Mouse (Mus musculus): ENCODE data around the gene Cnksr3. TPM values are rescaled to one million over a fixed set of nuclear protein-coding genes. Genes with fewer than 3 reads are reported as not detected.

Cnksr3 gene
- total RNA-seq, 2 experiments from 2014 or later = 7.1 to 9.3 TPM

DNA sequence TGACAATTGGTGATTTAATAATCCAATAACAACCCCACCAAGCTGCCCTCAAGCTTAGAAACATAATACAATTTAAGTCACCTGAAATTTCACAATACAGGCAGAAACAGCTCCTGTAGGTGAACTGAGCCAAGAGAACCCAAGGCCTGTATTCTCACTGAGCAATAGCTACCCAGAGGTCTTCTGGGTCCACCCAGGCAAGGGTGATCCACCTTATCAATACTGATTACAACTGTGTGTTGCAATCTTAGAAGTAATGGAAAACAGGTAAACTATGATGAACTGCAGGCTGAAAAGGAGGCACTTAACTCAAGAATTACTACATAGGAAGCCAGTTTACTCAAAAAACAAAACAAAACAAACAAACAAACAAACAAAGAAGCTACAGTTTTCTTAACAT lies 13.8 kb downstream of the Cnksr3 start:
- ATAC-seq (replicated peaks; ENCODE audit: low FRiP score, low TSS enrichment, poor library complexity, severe bottlenecking) = no peak

DNA sequence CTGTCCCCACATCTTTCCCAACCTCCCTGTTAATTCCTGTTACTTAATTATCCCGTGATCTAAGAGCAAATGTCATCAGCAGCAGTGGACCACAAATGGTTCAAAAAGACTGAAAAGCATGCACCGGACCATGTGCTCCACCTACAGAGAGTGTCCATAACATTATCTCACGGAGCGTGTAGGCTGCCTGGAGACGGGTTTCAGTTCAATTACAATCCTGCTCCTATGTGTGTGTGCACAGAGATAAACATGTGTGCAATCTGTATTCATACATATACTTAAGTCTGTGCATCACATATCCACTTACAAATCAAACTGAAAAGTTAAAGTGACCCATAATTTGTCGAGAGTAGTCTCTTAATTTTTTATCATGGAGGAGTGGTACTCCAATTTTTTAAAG lies 14.3 kb downstream of the Cnksr3 start:
- ATAC-seq (replicated peaks; ENCODE audit: low FRiP score, low TSS enrichment, poor library complexity, severe bottlenecking) = peak; percentile 60

DNA sequence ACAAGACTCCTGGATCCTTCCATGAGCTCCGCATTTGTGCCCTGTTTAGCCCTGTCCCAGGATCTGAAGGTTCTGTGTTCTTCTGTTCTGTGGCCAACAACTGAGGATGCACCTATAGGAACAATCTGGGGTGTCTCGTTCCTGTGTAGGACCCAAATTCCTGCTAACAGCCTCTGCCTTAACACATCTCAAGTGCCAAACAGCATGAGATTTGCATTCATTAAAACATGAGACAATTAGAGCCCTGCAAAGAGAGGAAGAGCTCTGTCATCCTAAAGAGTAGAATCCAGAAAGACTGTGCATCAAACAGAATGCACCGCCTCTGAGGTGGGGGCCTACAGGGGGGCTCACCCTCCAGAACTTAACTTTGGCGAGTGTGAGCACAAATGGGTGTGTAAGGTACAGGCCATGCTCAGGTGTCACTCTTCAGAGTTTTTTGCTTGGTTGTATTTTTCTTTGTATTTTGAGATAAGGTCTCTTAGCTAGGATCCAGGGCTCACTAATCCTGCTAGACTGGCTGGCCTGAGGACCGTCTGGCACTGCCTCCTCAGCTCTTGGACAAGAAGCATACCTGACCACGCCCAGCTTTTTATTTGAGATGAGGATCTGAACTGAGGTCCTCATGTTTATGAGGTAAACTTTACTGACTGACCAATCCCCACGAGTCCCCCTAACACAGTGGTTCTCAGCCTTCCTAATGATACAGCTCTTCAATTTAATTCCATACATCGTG lies 15.2 kb downstream of the Cnksr3 start:
- ATAC-seq (replicated peaks; ENCODE audit: low FRiP score, low TSS enrichment, poor library complexity, severe bottlenecking) = no peak

DNA sequence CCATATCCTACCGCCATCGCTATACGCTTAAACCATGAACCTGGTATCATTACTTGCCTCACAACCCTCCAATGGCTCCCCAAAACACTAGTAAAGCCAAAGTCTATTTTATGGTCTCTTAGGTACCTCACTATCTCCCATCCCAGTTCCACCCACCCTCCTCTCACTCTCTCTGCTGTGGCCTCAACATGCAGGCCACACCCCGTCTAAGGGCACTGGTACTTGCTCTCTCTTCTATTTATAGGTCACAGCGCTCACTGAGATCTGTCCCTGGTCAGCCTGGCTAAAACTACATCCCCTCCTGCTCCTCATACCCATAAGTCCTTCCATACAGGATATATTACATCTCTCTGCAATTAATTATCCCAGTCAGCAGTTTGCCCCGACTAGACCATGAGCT lies 16.1 kb downstream of the Cnksr3 start:
- ATAC-seq (replicated peaks; ENCODE audit: low FRiP score, low TSS enrichment, poor library complexity, severe bottlenecking) = peak; percentile 73

DNA sequence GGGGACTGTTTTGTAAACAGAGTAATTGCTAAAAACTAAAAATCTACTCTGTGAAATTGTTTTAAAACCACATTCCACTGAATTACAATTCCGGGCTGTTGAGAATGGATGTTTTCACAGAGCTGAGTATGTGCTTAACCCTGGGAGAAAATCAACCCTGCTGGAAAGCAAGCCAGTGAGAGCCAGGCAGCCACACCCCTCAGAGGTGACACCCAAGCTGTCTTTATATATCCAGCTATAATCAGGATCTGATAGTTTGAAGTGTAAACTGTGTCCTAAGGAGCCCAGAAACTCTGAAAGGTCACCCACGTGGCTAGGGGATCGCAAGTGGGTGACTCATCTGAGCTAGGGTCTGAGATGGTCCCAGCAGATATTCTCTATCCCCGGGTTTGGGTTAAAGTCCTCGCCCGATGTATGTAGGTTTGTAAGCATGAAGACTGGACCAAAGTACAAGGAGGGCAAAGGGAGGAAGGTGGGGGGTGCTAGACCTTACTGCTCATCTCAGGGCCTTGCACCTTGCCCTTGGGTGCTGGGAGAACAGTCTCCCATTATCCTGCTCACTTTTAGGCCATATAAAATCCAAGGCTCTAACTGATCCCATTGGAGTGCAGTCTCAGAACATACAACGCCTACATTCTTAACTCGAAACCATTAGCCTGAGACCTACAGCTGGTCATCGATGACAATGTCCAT lies 20.2 kb downstream of the Cnksr3 start:
- no peak for ATAC-seq (replicated peaks; ENCODE audit: low FRiP score, low TSS enrichment, poor library complexity, severe bottlenecking)

DNA sequence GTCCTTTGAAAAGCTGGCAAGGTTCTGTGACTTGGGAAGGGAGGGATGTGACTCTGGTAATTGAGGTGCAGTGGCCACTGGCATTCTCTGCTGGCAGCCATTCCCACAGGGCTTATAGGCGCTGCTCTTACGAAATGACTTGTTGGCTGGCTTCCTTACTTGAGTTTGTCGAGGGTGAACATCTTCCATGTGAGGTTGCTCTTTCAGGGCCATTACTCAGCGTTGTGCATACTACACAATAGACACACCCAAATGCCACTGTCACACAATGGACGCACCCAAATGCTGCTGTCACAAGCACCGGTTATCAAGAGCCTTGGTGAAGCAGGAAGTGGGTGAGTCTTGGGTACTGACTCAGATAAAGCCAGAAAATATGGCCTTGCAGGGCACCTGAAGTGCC lies 22.8 kb downstream of the Cnksr3 start:
- ATAC-seq (replicated peaks; ENCODE audit: low FRiP score, low TSS enrichment, poor library complexity, severe bottlenecking) = peak; percentile 89

DNA sequence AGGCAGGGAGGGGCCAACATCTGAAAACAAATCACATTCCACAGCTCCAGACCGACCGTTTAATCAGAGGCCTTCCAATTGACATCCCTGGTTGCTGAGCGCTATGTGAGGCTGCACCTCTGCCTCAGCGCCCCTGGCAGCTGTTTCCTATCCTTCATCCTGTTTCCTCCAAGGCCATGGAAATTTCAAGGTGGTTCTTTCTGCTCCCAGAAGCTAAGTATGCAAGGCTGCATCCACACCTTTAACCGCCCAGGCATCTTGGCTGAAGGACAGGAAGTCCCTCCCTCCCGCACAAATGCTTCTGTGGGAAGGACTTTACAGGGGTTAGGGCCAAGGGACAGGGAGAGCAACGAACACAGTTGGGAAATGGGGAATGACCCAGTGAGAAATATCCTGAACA lies 24.2 kb downstream of the Cnksr3 start:
- no peak for ATAC-seq (replicated peaks; ENCODE audit: low FRiP score, low TSS enrichment, poor library complexity, severe bottlenecking)

DNA sequence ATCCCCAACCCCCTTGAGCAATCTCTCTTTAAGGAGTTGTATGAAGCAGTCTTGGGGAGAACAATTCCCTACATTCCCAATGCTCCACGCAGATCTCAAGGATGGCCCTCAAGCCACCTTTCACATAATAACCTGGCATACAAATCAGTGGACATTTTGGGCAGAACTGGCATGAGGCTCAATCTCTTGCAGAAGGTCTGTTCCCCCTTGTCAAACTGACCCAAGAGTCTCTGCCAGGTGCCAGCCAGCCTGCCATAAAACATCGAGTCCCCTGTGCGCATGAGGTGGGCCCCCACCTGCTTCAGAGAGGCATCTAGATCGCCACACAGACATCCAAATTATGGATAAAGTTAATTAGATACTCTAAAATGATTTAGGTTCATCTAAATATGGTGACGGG lies 25.0 kb downstream of the Cnksr3 start:
- no peak for ATAC-seq (replicated peaks; ENCODE audit: low FRiP score, low TSS enrichment, poor library complexity, severe bottlenecking)

DNA sequence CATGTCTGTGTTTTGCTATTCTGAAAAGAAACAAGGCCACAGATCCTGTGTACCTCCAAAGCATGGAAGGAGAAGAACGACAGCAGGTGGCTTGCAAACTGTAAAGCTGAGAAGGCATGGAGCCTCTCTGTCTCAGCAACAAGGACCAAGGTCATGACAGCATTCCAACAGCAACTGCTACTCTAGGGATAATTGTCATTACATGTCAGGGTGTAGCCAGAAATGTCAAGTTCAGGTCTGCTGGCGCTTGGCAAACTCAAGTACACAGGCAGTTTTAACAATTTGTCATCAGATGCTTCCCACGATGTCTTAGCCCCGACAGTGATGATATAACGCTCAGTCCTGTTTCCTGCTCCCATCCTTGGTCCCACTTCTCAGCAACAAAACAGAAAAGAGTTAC lies 26.0 kb downstream of the Cnksr3 start:
- no peak for ATAC-seq (replicated peaks; ENCODE audit: low FRiP score, low TSS enrichment, poor library complexity, severe bottlenecking)

DNA sequence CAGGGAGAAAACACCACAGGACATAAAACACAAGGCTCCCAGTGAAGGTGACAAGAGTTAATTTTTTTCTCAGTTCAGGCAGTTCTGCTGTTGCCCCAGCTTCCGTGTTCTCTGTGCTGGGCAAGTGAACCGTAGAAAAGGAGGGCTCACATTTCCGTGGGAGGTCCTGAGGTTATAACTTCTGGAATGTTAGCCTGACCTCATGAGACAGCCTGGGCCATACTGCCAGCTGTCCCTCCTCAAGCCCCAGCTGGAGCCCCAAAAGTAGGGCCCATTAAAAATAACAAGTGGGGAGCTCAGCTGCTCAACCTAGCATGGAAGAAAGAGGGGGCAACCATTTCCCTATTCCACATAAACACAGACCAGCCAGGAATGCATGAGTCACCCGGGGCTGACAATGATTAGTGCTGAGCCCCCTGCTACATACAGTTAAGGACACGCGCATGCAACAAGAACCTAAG lies 28.8 kb downstream of the Cnksr3 start:
- no peak for ATAC-seq (replicated peaks; ENCODE audit: low FRiP score, low TSS enrichment, poor library complexity, severe bottlenecking)

DNA sequence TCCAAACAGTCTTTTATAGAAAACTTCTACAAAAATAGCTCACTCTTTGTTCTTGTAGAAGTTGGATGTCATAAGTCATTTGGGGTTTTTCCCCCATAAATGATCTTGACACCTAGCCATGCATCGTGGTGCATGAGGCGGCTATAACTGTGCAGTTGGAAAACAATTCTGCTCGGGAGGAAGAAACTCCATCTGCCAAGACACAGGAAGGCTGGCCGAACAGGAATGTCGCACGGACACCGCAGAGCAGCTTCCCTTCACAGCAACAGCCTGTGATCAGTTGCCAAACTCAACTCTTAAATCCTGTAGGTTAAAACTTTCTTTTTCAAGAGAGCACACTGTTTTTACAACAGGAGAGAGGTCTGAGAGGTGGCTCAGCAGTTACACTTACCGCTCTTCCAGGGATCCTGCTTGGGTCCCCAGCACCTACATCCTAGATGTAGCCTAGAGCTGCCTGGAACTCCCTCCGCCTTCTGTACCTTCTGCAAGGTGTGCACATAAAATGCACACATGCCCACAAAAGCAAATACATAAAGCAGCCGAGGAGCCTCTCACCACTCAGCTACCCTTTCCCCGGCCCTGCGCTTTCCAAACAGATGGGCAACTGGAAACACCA lies 29.4 kb downstream of the Cnksr3 start:
- ATAC-seq (replicated peaks; ENCODE audit: low FRiP score, low TSS enrichment, poor library complexity, severe bottlenecking) = no peak

DNA sequence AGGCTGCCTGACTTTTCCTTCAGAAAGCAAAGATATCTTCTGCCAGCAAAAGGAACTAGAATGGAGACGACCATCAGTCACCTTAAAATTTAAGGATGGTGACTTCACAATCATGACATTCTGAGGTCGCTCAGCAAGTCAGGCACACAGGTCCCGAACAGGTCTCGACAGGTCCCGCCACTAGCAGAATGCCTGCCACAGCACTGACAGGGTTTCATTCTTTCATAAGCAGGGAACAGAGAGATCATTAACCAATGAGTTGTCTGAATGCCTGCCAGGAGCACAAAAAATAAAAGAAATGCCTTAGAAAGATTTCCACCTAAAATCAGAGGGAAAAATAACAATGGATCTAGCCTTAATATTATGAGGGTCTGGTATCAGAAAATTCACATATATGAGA lies 31.7 kb downstream of the Cnksr3 start:
- ATAC-seq (replicated peaks; ENCODE audit: low FRiP score, low TSS enrichment, poor library complexity, severe bottlenecking) = no peak

DNA sequence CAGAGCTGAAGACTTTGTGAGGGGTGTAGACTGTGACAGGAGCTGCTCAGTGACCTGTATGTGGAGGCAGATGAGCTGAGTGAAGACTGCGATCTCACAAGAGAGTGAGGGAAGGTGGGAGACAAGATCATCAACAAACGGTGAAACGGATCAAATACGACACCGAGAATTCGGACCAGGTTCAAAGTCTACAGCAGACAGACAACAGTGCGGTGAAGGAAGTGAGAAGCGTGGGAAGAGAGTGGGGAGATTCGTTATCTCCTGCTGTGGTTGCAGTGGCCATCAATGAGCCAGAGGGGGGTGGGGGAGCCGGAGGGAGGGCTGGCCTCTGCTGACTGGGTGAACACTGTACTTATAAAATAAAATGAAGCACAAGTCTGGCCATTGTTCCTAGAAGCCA lies 33.5 kb downstream of the Cnksr3 start:
- peak; percentile 39 for ATAC-seq (replicated peaks; ENCODE audit: low FRiP score, low TSS enrichment, poor library complexity, severe bottlenecking)

DNA sequence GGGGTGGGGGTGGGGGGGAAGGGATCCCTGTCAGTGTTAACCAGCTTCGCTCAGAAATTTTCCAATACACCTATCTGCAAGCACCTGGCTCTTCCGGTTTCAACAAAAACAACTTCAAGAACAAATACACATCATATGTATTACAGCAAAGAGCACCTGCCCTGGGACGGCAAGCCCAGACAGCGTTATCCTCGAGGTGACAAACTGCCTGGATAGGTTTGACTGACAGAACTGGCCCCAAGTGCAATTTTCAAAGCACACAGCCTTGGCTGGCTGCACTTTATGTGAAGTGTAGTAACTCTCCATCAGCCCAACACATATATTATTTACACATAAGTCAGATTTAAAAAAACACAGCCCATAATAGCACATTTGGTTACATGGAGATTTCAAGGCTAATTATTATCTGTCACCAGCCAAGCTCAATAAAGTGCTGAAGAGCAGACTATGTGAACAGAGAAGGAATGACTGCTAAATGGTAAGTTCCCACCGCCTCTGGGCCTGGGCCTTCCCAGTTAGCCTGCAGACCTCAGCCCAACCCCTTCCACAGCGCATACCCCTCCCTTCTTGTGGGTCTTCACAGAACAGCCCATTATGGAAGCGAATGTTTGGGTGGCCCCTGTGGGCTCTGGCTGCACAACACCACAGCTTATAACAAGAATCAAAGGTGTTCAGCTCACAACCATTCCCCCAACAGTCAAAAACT lies 35.7 kb downstream of the Cnksr3 start:
- ATAC-seq (replicated peaks; ENCODE audit: low FRiP score, low TSS enrichment, poor library complexity, severe bottlenecking) = no peak

DNA sequence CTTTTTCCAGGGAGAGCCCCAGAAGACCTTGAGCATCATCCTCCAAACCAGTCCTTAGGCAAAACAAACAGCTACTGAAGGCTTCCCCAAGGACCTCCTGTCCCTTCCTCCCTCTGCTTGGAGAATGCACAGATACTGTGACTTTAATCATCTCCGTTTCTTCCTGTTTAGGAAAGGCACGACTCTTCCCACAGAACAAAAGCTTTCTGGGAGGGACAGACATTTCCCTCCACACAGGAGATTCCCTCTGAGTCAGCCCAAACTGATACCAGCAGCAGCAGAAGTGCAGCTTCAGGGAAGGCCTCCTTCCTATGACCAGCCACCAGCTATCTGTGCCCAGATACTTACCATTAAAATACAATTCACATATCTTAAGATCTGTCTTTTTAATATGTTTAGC lies 37.6 kb downstream of the Cnksr3 start:
- ATAC-seq (replicated peaks; ENCODE audit: low FRiP score, low TSS enrichment, poor library complexity, severe bottlenecking) = no peak

DNA sequence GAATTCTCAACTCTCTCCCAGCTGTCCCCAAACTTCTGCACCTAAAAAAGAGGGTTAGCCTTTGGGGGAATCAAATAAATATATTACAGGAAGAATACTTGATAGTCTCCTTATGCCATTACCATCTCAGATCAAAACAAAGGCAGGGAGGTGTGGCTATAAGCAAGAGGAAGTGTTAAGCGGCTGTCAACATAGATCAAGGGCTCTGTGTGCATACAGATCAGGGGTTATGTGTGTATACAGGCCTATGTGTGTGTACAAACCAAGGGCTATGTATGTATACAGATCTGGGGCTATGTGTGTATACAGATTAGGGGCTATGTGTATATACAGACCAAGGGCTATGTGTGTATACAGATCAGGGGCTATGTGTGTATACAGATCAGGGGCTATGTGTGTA lies 38.9 kb downstream of the Cnksr3 start:
- no peak for ATAC-seq (replicated peaks; ENCODE audit: low FRiP score, low TSS enrichment, poor library complexity, severe bottlenecking)

DNA sequence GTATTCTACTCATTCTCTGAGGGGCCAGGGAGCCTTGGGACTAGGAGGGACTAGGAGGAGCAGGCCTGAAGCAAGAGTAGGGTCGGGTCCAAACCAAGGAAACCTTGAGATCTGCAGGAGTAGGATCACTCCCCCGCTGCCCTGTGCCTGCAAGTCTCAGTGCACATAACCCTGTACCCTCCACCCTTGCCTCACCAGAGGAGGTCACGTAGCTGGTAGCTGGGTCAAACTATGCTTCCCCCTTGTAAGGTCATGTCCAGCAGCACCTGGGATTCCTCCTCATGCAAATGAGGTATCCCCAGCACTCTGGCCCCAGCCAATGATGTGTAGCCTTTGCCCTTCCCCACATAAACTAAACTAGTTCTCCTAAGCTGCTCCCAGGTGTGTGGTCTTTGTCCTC lies 41.6 kb downstream of the Cnksr3 start:
- no peak for ATAC-seq (replicated peaks; ENCODE audit: low FRiP score, low TSS enrichment, poor library complexity, severe bottlenecking)

DNA sequence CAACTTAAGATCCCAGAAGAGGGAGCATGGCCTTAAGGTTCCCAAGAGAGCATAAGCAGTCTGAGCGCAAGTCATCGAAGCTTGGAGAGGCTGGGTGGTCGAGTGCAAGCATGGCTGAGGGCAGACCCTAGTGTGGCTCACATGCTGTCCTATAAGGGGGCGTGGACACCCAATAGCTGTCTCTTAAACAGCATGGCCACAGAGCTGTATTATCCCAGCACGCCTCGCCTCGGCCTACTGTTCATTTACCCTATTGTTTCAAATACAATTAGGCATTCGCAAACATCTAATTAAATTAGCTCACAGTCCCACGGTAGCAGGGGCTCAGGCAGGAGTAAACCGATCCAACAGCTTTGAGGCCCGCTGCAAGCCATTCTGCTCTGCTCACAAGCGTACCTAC lies 49.0 kb downstream of the Cnksr3 start:
- ATAC-seq (replicated peaks; ENCODE audit: low FRiP score, low TSS enrichment, poor library complexity, severe bottlenecking) = no peak

DNA sequence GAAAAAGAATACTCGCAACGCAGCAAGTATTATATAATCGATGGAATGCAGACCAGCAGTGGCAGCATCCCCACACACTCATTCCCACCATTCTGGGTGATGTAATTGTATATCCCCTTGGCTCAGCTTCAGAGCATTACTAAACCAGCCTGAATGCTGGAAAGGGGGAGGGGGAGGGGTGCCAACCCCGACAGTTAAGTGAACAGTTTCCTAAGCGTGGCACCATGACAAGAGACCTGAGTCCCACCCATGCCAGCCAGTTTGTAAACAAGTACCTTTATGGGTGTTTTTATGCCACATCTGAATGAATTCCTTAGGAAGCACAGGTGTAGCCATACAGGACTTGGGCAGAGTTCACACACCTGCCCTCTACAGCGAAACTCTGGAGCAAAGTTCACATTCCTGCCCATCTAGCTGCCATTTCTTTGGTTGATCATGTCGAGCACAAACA lies 53.0 kb downstream of the Cnksr3 start:
- no peak for ATAC-seq (replicated peaks; ENCODE audit: low FRiP score, low TSS enrichment, poor library complexity, severe bottlenecking)

Measured in megakaryocyte-erythroid progenitor cell, adult 5-6 weeks (primary cell).